Comparison of ENCODE assay signal across 13 mouse cellular contexts in the genomic region with DNA sequence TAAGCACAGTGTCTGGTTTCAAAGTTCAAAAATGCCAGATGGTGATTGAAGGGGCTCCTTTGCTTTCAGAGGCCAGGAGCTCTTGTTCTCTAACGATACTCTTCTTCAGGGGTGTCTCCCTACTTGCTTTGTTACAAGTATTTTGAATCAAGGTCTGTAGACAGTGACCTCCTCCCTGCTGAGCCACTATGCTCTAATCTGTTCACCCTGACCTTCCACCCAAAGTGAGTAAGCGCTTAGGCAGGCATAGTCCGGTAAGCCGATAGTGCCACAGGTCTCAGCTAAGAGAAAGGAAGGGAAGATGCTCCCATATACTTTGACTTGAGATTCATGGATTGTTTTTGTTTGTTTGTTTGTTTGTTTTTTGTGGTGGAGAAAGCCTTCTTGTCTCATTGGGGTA.
DNase-seq lines count a peak whose midpoint lies in the region; ATAC-seq and TF ChIP-seq lines count a peak whose summit lies in the region.
"Had no signal": no experiment of that assay in that cellular context is flagged by ENCODE, and none has a peak within 500 bp of the region (broad histone marks: within the 10 kb centered on the region; RNA-seq: fewer than 3 reads in every experiment).

No protein-coding gene starts in this region.

- 18% methylated on average over 4 of the region's 4 CpGs for WGBS in liver, embryonic 14.5 days (ENCODE audit: insufficient replicate concordance)
- 57% methylated on average over 4 of the region's 4 CpGs for WGBS in forebrain, embryonic 16.5 days

- no peak for TF ChIP-seq EP300 in liver, embryonic 14.5 days (IDR thresholded peaks at IDR 0.05; ENCODE audit: low read depth)

- H3K4me2 ChIP-seq in liver, embryonic 14.5 days (ENCODE audit: low read depth), result peak overlapping the region; percentile 21
- H3K4me2 ChIP-seq in forebrain, embryonic 16.5 days (ENCODE audit: low read length), result no peak overlapping the region

- H3K4me1 ChIP-seq in liver, embryonic 14.5 days (replicated peaks; ENCODE audit: control insufficient read depth in 2 of 2, insufficient read depth in 2 of 2, low read length in 1 of 2), result peaks cover 3 to 21% of the 10 kb centered on the region in 2 experiments; a peak in 3 of 4 replicates
- peaks cover 23% of the 10 kb centered on the region for H3K4me1 ChIP-seq in forebrain, embryonic 16.5 days (replicated peaks; ENCODE audit: control insufficient read depth, insufficient read depth, low read length)

- intact Hi-C loops in left cerebral cortex, adult 2 months (cut with DNase I), result loop anchor here (5.0 kb wide), 1 partner anchor 46 kb away; no protein-coding TSS in a partner anchor
- intact Hi-C loops in left cerebral cortex, postnatal 36 days (cut with DNase I), result loop anchor here (5.0 kb wide), 1 partner anchor 41 kb away; no protein-coding TSS in a partner anchor

- no peak for DNase-seq in left cerebral cortex, adult 2 months (ENCODE audit: extremely low spot score in 1 of 2, low spot score in 2 of 2)
- DNase-seq in left cerebral cortex, postnatal 36 days (ENCODE audit: low spot score in 2 of 2), result no peak
- peak; percentile 22 for DNase-seq in ZHBTc4 (ENCODE audit: low read depth, low spot score)
- peak; percentile 54 to 70 for DNase-seq in heart, adult 18-20 months
- no peak for DNase-seq in liver, embryonic 14.5 days (ENCODE audit: low read depth in 3 of 3, low spot score in 3 of 3)
- DNase-seq in thymus, postnatal 0 days (ENCODE audit: low spot score), result no peak
- DNase-seq in frontal cortex, postnatal 14 days (ENCODE audit: low spot score in 2 of 2), result no peak
- DNase-seq: layer of hippocampus, adult 9-11 months; lung, adult 2 months; thymus, postnatal 4 days had no signal

- no peak overlapping the region for H3K9ac ChIP-seq in liver, embryonic 14.5 days (replicated peaks)
- H3K9ac ChIP-seq in forebrain, embryonic 16.5 days (replicated peaks; ENCODE audit: low read depth, low read length), result no peak overlapping the region

- no peaks in the 10 kb centered on the region for H3K27me3 ChIP-seq in liver, embryonic 14.5 days (ENCODE audit: control insufficient read depth, insufficient read depth, low read length)
- no peaks in the 10 kb centered on the region for H3K27me3 ChIP-seq in forebrain, embryonic 16.5 days (replicated peaks; ENCODE audit: control insufficient read depth, insufficient read depth, low read length)

- ATAC-seq in liver, embryonic 14.5 days (ENCODE audit: insufficient read depth), result no peak
- no peak for ATAC-seq in forebrain, embryonic 16.5 days
- ATAC-seq: hindbrain, embryonic 16.5 days had no signal

- H3K4me3 ChIP-seq in left cerebral cortex, adult 2 months, result peak overlapping the region; percentile 13; the same call in 1 of the 2 replicates
- H3K4me3 ChIP-seq in liver, embryonic 14.5 days (ENCODE audit: insufficient read depth in 1 of 2, low read depth in 2 of 2, low read length in 2 of 2), result no peak overlapping the region
- H3K4me3 ChIP-seq in forebrain, embryonic 16.5 days (replicated peaks; ENCODE audit: low read length), result no peak overlapping the region
- H3K4me3 ChIP-seq: myocyte had no signal

- H3K27ac ChIP-seq in left cerebral cortex, adult 2 months, result peak overlapping the region; percentile 80
- H3K27ac ChIP-seq in liver, embryonic 14.5 days, result no peak overlapping the region
- no peak overlapping the region for H3K27ac ChIP-seq in forebrain, embryonic 16.5 days (ENCODE audit: low read length)

- no peaks in the 10 kb centered on the region for H3K9me3 ChIP-seq in liver, embryonic 14.5 days (ENCODE audit: control insufficient read depth, low read length)
- H3K9me3 ChIP-seq in forebrain, embryonic 16.5 days (ENCODE audit: control insufficient read depth, low read length), result no peaks in the 10 kb centered on the region

- no peaks in the 10 kb centered on the region for H3K36me3 ChIP-seq in liver, embryonic 14.5 days (replicated peaks; ENCODE audit: control insufficient read depth, insufficient read depth, low read depth)
- H3K36me3 ChIP-seq in forebrain, embryonic 16.5 days (ENCODE audit: control insufficient read depth, insufficient read depth), result no peaks in the 10 kb centered on the region

- TF ChIP-seq CTCF in left cerebral cortex, adult 2 months (IDR thresholded peaks at IDR 0.05), result no peak
- TF ChIP-seq CTCF in liver, embryonic 14.5 days (IDR thresholded peaks at IDR 0.05; ENCODE audit: low read depth), result no peak

Comparison
In these comparisons a context has a peak if more than half of its experiments do, and no peak if none do; other contexts are left out.
1. DNase-seq: peak in ZHBTc4 (single experiment) and heart, adult 18-20 months (2 of 2); none in left cerebral cortex, adult 2 months (0 of 2), left cerebral cortex, postnatal 36 days (0 of 2), liver, embryonic 14.5 days (0 of 3), thymus, postnatal 0 days (single experiment) and frontal cortex, postnatal 14 days (0 of 2).